Mouse (Mus musculus): Measurements from ENCODE around the gene Sez6l2. TPM values are rescaled to one million over a fixed set of nuclear protein-coding genes. Genes with fewer than 3 reads are reported as not detected.

Gene Sez6l2
- total RNA-seq, 2 experiments from 2014 or later: 411 to 438 TPM

- DNase-seq (ENCODE audit: extremely low spot score in 1 of 2, low spot score in 1 of 2): no peak
Observed at GRCm38 (mm10) chr7:127020031-127020430, 69.7 kb downstream of the Sez6l2 start.

Other genes with a start within 250 kb of the Sez6l2 start
- gene Coro1a, start 242.8 kb upstream of the Sez6l2 start, total RNA-seq (2021): 100 to 1,000 TPM; 129 to 139 TPM
- 100 to 1,000 TPM; 147 to 168 TPM for gene Mapk3, start 191.0 kb upstream of the Sez6l2 start, total RNA-seq (2021)
- gene Gdpd3, start 184.2 kb upstream of the Sez6l2 start, total RNA-seq (2021): 1 to 10 TPM; 1.7 to 4.3 TPM
- 100 to 1,000 TPM; 268 to 293 TPM for gene Ypel3, start 173.6 kb upstream of the Sez6l2 start, total RNA-seq (2021)
- under 1 TPM; 0.39 to 0.82 TPM for gene Tbx6, start 169.1 kb upstream of the Sez6l2 start, total RNA-seq (2021)
- 10 to 100 TPM; 53.3 to 55.0 TPM for gene Ppp4c, start 158.1 kb upstream of the Sez6l2 start, total RNA-seq (2021)
- gene Fam57b, start 152.9 kb upstream of the Sez6l2 start, total RNA-seq (2021): 10 to 100 TPM; 80.3 to 95.6 TPM
- not detected for gene 4930451I11Rik, start 118.9 kb upstream of the Sez6l2 start, total RNA-seq (2021)
- gene Doc2a, start 103.1 kb upstream of the Sez6l2 start, total RNA-seq (2021): 10 to 100 TPM; 15.6 to 16.2 TPM
- gene Hirip3, start 88.6 kb upstream of the Sez6l2 start, total RNA-seq (2021): 10 to 100 TPM; 19.5 to 31.1 TPM
- 10 to 100 TPM; 50.7 to 51.7 TPM for gene Ino80e, start 88.2 kb upstream of the Sez6l2 start, total RNA-seq (2021)
- 100 to 1,000 TPM; 150 to 163 TPM for gene Taok2, start 65.9 kb upstream of the Sez6l2 start, total RNA-seq (2021)
- gene Tmem219, start 27.6 kb upstream of the Sez6l2 start, total RNA-seq (2021): 10 to 100 TPM; 20.2 to 25.5 TPM
- gene Kctd13, start 21.7 kb upstream of the Sez6l2 start, total RNA-seq (2021): 100 to 1,000 TPM; 150 to 160 TPM
- gene Asphd1, start 981 bp upstream of the Sez6l2 start, total RNA-seq (2021): 10 to 100 TPM; 33.4 to 36.6 TPM
- gene Cdipt, start 25.4 kb downstream of the Sez6l2 start, total RNA-seq (2021): 100 to 1,000 TPM; 157 to 177 TPM
- gene Cdiptos, start 25.5 kb downstream of the Sez6l2 start, total RNA-seq (2021): not detected
- 1 to 10 TPM; 7.0 to 7.4 TPM for gene Mvp, start 64.1 kb downstream of the Sez6l2 start, total RNA-seq (2021)
- gene Pagr1b, start 65.9 kb downstream of the Sez6l2 start, total RNA-seq (2021): not detected
- gene Pagr1a, start 66.8 kb downstream of the Sez6l2 start, total RNA-seq (2021): 10 to 100 TPM; 20.5 to 27.7 TPM
- 10 to 100 TPM; 51.0 to 57.8 TPM for gene Gm42742, start 70.5 kb downstream of the Sez6l2 start, total RNA-seq (2021)
- 100 to 1,000 TPM; 226 to 235 TPM for gene Prrt2, start 70.6 kb downstream of the Sez6l2 start, total RNA-seq (2021)
- 100 to 1,000 TPM; 272 to 282 TPM for gene Maz, start 76.5 kb downstream of the Sez6l2 start, total RNA-seq (2021)
- gene Kif22, start 91.9 kb downstream of the Sez6l2 start, total RNA-seq (2021): 1 to 10 TPM; 6.7 to 8.7 TPM
- not detected for gene Zg16, start 136.8 kb downstream of the Sez6l2 start, total RNA-seq (2021)
- 1 to 10 TPM; 1.2 to 1.5 TPM for gene AI467606, start 140.8 kb downstream of the Sez6l2 start, total RNA-seq (2021)
- under 1 TPM; 0.30 to 0.35 TPM for gene Qprt, start 171.7 kb downstream of the Sez6l2 start, total RNA-seq (2021)
- under 1 TPM; 0.28 to 0.42 TPM for gene Spn, start 187.3 kb downstream of the Sez6l2 start, total RNA-seq (2021)
- 10 to 100 TPM; 92.1 to 95.7 TPM for gene Cd2bp2, start 245.5 kb downstream of the Sez6l2 start, total RNA-seq (2021)

Measured in layer of hippocampus, postnatal 25 days (tissue).